Mouse (Mus musculus): ENCODE results near the gene Ryr2. TPM values are rescaled to one million over a fixed set of nuclear protein-coding genes. Genes with fewer than 3 reads are reported as not detected.
A peak's percentile ranks its signal among the peaks of the same experiment; 100 is the strongest.

The Ryr2 gene
- polyA plus RNA-seq, 1 experiment from 2014 or later, result 2.7 TPM

DNA sequence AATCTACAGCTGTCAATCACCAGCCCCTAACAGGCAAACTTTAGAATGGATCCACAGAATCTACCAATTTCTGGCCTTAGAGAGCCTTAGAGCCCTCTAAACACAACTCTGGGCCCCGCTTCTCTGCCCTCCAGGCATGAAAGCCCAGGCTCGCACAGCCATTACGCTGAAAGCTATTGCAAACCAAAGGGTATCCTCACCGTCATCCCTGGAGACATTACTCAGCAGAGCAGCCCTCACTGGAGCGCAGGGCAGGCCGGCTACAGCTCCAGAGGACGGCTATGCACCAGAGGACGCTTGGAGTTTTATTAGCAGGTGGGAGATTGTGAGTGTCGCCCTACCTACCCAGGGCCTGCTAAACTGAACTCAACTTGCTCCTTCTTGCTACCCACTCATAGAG is 88.7 kb downstream of the Ryr2 start:
- Histone ChIP-seq H3K4me1 (replicated peaks) (no peaks in the 10 kb centered on the region; the same call in 1 of the 2 replicates), H3K36me3 (no peaks in the 10 kb centered on the region), H3K4me2 (replicated peaks) (no peak overlapping the region), H3K9me3 (no peaks in the 10 kb centered on the region), H3K27me3 (no peaks in the 10 kb centered on the region), H3K4me3 (replicated peaks) (no peak overlapping the region), H3K27ac (peak overlapping the region; percentile 31), H3K9ac (replicated peaks) (no peak overlapping the region)
- ATAC-seq, result peak; percentile 49
- 71% methylated on average over 9 of the region's 9 CpGs for WGBS

DNA sequence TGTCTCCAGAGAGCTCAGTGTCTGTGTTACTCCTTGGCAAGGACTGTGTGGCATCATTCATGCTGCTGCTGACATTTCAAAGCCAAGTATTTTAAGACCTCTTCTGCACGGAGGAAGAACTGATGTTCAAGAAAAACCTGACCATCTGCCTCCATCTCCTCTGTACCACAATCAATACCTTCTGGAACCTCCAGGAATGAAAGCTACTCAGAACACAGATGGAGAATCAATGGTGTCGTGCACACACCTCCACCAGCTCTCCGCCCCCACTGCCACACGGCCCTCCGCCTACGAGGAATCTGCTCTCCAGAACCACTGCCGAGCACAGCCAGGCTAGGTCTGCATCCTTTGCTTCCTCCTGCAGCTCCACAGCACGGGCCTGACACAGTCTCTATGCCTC is 92.8 kb downstream of the Ryr2 start:
- H3K4me1 ChIP-seq (replicated peaks), result peaks cover 6% of the 10 kb centered on the region
- H3K9ac ChIP-seq (replicated peaks), result no peak overlapping the region

DNA sequence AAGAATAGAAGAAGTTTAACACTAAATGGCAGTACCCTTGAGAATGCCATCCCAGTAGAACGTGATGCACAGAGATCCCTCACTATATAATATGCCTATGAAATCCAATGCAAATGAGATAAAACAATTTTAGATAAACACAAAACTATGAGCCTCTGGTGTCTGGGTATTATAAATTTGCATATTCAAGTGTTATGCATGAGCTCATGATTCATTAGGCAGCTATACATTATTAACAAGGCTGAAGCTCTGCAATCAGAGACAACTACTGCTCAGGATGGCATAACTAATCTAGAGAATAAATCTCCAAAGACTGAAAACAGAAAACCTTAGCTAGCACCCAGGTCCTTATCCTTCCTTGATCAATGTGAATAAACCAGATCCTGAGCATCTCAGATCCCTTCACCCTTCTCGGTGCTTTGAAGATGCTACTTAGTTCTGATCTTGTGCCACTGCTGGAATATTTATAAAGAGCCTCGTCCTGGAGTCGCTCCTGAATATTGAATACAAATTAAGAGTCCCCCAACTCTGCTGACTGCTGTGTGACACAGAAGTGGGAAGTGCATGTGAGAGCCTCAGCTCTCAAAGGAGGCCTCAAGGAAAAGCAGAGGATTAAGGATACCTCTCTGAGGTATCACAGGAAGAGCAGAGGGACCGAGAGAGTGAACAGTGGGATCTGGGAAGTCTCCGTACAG is 97.6 kb downstream of the Ryr2 start:
- Histone ChIP-seq H3K9me3 (no peaks in the 10 kb centered on the region), H3K4me3 (replicated peaks) (no peak overlapping the region), H3K27me3 (no peaks in the 10 kb centered on the region), H3K4me1 (replicated peaks) (peaks cover 8% of the 10 kb centered on the region), H3K36me3 (no peaks in the 10 kb centered on the region), H3K27ac (peak overlapping the region; percentile 44; the same call in 1 of the 2 replicates), H3K4me2 (replicated peaks) (no peak overlapping the region), H3K9ac (replicated peaks) (no peak overlapping the region)
- peak; percentile 75 for ATAC-seq
- WGBS, result 54% methylated on average over 6 of the region's 6 CpGs

More for the DNA sequence above, 92.8 kb downstream of the Ryr2 start:
- Histone ChIP-seq H3K27ac (no peak overlapping the region), H3K4me3 (replicated peaks) (no peak overlapping the region), H3K36me3 (no peaks in the 10 kb centered on the region), H3K4me2 (replicated peaks) (no peak overlapping the region), H3K9me3 (no peaks in the 10 kb centered on the region), H3K27me3 (no peaks in the 10 kb centered on the region)
- ATAC-seq, result no peak
- WGBS, result 81% methylated on average over 8 of the region's 8 CpGs

DNA sequence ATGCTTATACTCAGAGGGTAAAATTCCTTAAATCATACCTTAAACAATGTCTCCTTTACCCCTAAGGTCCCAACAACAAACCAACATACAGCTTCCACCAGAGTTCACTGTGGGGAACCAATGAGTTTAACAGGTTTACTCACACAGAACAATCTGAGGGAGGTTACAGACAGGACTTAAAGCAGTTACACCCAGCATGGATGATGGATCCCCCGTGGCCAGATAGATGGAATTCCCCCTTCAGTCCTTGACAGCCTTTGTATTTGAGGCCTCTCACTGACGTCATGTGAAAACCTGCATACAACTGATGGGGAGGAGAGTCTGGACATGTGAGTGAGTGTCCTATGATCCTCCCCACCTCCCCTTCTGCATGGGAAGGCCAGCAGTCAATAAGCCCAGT is 99.2 kb downstream of the Ryr2 start:
- no peak overlapping the region for H3K4me3 ChIP-seq (replicated peaks)
- H3K27ac ChIP-seq, result no peak overlapping the region
- no peaks in the 10 kb centered on the region for H3K9me3 ChIP-seq
- H3K4me1 ChIP-seq (replicated peaks), result peaks cover 8% of the 10 kb centered on the region
- no peak overlapping the region for H3K4me2 ChIP-seq (replicated peaks)
- 50% methylated on average over 2 of the region's 2 CpGs for WGBS
- no peaks in the 10 kb centered on the region for H3K36me3 ChIP-seq
- ATAC-seq, result no peak
- no peak overlapping the region for H3K9ac ChIP-seq (replicated peaks)
- H3K27me3 ChIP-seq, result no peaks in the 10 kb centered on the region

DNA sequence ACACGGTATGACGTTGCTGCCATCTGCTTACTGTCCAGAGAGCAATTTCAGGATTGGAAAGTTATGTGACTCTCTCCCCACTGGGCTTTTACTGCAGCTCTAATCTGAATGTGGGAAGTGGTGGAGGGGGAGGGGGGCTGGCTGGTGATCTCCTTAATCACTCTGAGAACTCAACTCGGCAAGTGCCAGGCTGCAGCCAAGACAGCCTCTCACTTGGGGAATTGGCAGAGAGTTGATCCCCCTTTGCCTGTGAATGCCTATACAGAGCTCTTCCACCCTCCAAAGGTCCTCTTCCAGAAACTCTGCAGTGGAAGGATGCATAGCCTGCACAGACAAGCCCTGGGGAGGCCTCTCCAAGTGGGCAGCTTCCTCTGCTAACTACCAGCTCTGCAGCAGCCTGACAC is 104.9 kb downstream of the Ryr2 start:
- H3K4me3 ChIP-seq (replicated peaks), result no peak overlapping the region

DNA sequence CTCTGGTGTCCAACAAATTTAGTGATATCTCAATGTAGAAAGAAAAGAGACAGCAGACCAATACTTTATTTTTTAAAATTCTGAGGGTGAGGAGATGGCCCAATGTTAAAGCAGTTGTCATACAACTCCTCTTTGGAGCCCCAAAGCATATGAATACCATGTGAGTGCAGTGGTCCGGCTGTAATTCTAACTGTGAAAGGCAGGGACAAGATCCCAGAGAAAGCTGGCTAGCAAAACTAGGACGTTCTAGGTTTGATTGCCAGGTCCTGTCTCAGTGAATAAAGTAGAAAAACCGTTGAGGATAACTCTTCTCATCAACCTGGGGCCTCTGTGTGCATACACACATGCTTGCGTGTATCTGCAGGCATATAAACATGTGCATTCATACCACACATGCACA is 106.9 kb downstream of the Ryr2 start:
- no peak for ATAC-seq
- Histone ChIP-seq H3K36me3 (no peaks in the 10 kb centered on the region), H3K4me2 (replicated peaks) (no peak overlapping the region), H3K9ac (replicated peaks) (no peak overlapping the region), H3K4me1 (replicated peaks) (no peaks in the 10 kb centered on the region), H3K27me3 (no peaks in the 10 kb centered on the region), H3K9me3 (no peaks in the 10 kb centered on the region), H3K4me3 (replicated peaks) (no peak overlapping the region), H3K27ac (no peak overlapping the region)
- WGBS, result 66% methylated on average over 4 of the region's 4 CpGs

More for the DNA sequence above, 104.9 kb downstream of the Ryr2 start:
- Histone ChIP-seq H3K4me1 (replicated peaks) (no peaks in the 10 kb centered on the region), H3K36me3 (no peaks in the 10 kb centered on the region), H3K27me3 (no peaks in the 10 kb centered on the region), H3K9ac (replicated peaks) (no peak overlapping the region), H3K9me3 (no peaks in the 10 kb centered on the region), H3K4me2 (replicated peaks) (no peak overlapping the region), H3K27ac (no peak overlapping the region)
- no peak for ATAC-seq
- WGBS, result 69% methylated on average over 3 of the region's 3 CpGs

DNA sequence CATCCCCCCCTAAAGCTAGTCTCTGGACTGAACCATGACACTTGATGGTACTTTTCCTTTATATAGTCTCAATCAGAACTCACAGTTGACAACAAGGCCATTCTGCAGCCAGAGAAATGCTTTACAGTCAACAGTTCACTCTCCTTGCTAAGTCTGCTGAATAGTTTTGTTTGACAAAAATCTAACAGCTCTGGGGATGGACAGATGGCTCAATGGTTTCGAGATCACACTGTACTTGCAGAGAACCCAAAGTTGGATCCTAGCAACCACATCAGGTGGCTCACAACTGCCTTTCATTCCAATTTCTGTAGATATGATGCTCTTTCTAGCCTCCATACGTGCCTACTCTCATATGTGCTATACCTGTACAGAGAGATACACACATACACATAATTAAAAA is 109.4 kb downstream of the Ryr2 start:
- Histone ChIP-seq H3K4me3 (replicated peaks) (no peak overlapping the region), H3K9me3 (no peaks in the 10 kb centered on the region), H3K9ac (replicated peaks) (no peak overlapping the region), H3K27me3 (no peaks in the 10 kb centered on the region), H3K4me1 (replicated peaks) (no peaks in the 10 kb centered on the region), H3K4me2 (replicated peaks) (no peak overlapping the region), H3K27ac (no peak overlapping the region), H3K36me3 (no peaks in the 10 kb centered on the region)
- WGBS, result 84% methylated on average over 2 of the region's 2 CpGs
- no peak for ATAC-seq

DNA sequence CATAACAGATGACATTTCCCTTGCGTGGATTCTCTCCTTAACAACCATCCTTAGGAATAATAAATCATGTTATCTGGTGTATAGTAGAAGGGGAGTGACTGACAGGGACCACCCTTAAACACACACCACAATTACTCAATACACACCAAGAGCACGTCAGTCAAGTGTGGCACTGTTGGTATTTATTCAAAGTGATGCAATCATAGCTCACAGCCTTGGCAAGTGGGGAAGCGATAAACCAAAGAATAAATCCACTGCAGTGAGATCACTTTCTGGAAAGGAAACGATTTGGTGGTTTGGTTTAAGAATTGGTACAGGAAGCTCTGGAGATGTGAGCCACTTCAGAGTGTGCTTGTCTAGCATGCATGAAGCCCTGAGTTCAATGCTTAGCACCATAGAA is 119.2 kb downstream of the Ryr2 start:
- WGBS, result 74% methylated on average over 4 of the region's 4 CpGs
- H3K4me3 ChIP-seq (replicated peaks), result no peak overlapping the region
- H3K27ac ChIP-seq, result no peak overlapping the region
- H3K36me3 ChIP-seq, result no peaks in the 10 kb centered on the region
- H3K27me3 ChIP-seq, result no peaks in the 10 kb centered on the region
- no peak overlapping the region for H3K9ac ChIP-seq (replicated peaks)
- no peaks in the 10 kb centered on the region for H3K4me1 ChIP-seq (replicated peaks)
- H3K9me3 ChIP-seq, result no peaks in the 10 kb centered on the region
- ATAC-seq, result no peak
- H3K4me2 ChIP-seq (replicated peaks), result no peak overlapping the region

DNA sequence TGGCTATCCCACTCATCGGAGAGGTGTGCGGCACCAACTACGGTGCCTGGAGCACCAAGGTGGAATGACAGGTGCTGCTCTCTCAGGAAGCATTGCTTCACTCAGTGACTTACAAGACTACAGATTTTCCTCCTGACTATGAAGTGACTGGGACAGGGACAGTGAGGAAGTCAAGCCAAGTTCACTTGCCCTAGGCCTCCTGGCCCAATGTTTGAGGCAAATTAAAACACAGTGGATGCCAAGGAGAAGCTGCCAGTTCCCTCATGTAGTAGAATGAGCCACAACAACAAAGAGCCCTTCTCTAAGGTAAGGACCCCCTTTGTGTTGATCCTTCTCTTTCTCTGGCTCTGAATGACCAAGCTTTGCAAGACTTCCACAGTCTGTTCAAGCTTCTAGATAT is 121.7 kb downstream of the Ryr2 start:
- ATAC-seq, result no peak
- no peak overlapping the region for H3K9ac ChIP-seq (replicated peaks)
- no peak overlapping the region for H3K4me2 ChIP-seq (replicated peaks)
- no peaks in the 10 kb centered on the region for H3K4me1 ChIP-seq (replicated peaks)
- 100% methylated on average over 3 of the region's 3 CpGs for WGBS
- H3K36me3 ChIP-seq, result no peaks in the 10 kb centered on the region
- H3K4me3 ChIP-seq (replicated peaks), result no peak overlapping the region
- H3K27ac ChIP-seq, result no peak overlapping the region
- H3K27me3 ChIP-seq, result no peaks in the 10 kb centered on the region
- H3K9me3 ChIP-seq, result no peaks in the 10 kb centered on the region

DNA sequence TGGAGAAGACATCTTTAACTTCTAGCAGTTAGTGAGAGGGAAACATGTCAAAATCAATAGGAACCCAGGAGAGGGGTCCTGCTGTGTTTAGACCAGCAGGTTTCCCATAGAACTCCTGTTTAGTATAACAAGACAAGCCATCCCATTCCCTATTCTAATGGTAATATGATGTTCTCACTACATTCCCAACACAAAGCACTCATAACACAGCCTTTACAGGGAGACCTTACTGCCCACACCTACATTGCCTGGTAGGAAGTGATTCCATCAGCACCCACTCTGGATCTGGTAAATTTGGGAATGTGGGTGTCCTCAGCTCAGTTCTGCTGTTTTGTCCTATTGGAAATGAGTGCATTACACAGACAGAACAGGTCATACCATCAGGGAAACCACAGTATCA is 127.7 kb downstream of the Ryr2 start:
- no peak for ATAC-seq
- Histone ChIP-seq H3K27ac (no peak overlapping the region), H3K4me1 (replicated peaks) (no peaks in the 10 kb centered on the region), H3K9ac (replicated peaks) (no peak overlapping the region), H3K9me3 (no peaks in the 10 kb centered on the region), H3K4me3 (replicated peaks) (no peak overlapping the region), H3K4me2 (replicated peaks) (no peak overlapping the region), H3K36me3 (no peaks in the 10 kb centered on the region), H3K27me3 (no peaks in the 10 kb centered on the region)

DNA sequence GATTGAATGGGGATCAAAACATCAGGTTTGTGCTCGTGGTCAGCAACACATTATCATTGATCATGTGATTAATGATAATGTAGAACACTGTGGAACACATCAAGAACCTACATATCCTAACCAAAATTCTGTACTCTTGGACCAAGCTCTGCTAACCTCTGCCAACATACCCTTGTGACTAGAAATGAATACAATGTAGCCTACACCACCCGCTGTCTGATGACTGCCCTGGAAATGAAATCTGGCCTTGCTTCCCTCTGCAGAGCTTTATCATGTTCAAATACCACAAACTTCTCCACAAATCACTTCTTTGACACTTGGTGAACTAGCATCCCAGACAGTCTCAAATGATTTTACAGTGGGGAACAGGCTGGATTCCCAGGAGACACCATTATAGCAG is 128.4 kb downstream of the Ryr2 start:
- Histone ChIP-seq H3K27ac (no peak overlapping the region), H3K9me3 (no peaks in the 10 kb centered on the region), H3K9ac (replicated peaks) (no peak overlapping the region), H3K27me3 (no peaks in the 10 kb centered on the region), H3K36me3 (no peaks in the 10 kb centered on the region), H3K4me2 (replicated peaks) (no peak overlapping the region), H3K4me3 (replicated peaks) (no peak overlapping the region), H3K4me1 (replicated peaks) (no peaks in the 10 kb centered on the region)
- WGBS, result 81% methylated on average over 2 of the region's 2 CpGs
- no peak for ATAC-seq

DNA sequence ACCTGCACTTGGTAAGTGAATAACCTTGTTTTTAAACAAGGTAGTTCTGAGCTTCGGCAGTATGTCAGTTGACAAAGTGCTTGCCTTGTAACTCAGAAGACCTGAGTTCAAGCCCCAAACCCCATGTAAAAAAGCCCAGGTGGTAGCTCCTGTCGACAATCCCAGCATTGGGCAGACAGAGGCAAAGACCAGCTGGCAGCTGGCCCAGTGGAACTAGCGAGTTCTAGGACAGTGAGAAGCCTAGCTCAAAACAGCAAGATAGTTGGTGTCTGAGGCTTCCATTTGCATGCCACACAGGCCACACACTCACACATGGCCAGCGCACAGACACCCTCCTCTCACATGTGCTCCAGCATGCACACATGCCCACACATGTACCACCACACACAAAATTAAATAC is 129.1 kb downstream of the Ryr2 start:
- Histone ChIP-seq H3K36me3 (no peaks in the 10 kb centered on the region), H3K9me3 (no peaks in the 10 kb centered on the region), H3K4me2 (replicated peaks) (no peak overlapping the region), H3K4me3 (replicated peaks) (no peak overlapping the region), H3K9ac (replicated peaks) (no peak overlapping the region), H3K4me1 (replicated peaks) (no peaks in the 10 kb centered on the region), H3K27me3 (no peaks in the 10 kb centered on the region), H3K27ac (no peak overlapping the region)
- no peak for ATAC-seq
- WGBS, result 91% methylated on average over 4 of the region's 4 CpGs

DNA sequence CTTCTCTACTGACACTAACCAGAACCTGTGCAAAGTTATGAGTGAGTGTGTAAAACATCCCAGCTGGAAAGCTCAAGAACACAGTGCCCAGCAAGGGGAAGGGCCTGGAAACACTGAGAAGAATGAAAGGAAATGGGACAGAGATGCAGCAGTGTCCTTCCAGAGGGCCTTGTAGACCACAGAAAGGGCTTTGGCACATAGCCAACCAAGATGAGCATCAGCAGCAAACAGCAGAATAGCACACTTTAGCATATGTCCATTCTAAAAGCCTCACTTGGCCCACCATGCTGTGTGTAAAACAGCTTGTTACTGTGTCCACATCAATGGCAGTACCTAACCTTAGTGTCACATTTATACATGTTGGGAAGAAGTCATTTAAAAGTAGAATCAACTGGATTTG is 142.4 kb downstream of the Ryr2 start:
- H3K4me2 ChIP-seq (replicated peaks), result no peak overlapping the region
- no peaks in the 10 kb centered on the region for H3K9me3 ChIP-seq
- no peaks in the 10 kb centered on the region for H3K4me1 ChIP-seq (replicated peaks)
- H3K27me3 ChIP-seq, result no peaks in the 10 kb centered on the region
- ATAC-seq, result no peak
- H3K4me3 ChIP-seq (replicated peaks), result no peak overlapping the region
- no peak overlapping the region for H3K27ac ChIP-seq
- no peak overlapping the region for H3K9ac ChIP-seq (replicated peaks)
- H3K36me3 ChIP-seq, result no peaks in the 10 kb centered on the region

Measured in midbrain, embryonic 13.5 days (tissue).